Mouse (Mus musculus): Measurements from ENCODE around the gene Crk.

DNA sequence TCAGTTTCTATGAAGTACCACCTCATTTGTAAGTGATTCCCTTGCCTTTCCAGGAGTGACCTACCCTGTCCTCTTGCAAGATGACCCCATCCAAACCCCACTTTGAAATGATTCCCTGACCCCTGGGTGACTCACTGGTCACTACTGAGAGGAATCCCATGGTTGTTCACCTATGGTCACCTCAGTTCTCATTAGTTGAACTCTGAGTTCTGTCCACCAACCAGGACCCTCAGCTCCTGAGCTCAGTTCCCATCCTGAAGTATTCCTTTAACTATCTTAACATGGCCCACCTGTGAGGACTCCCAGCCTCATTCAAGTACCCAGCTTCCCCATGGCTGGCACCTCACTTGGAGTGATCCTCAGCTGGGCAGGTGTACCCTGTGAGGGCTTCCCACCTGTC, 21.2 kb upstream of the Crk start:
- TF ChIP-seq CTCF (IDR thresholded peaks at IDR 0.05) (no peak), EP300 (IDR thresholded peaks at IDR 0.05) (no peak)
